Mouse (Mus musculus) gastrocnemius, postnatal 25 days (tissue): ENCODE results near the gene Mical2. TPM values are rescaled to one million over a fixed set of nuclear protein-coding genes. Genes with fewer than 3 reads are reported as not detected.

Experiments used
- DNase-seq: peaks from one replicate; pipeline ENCODE4 v3.0.0; 2022
- total RNA-seq, 2 experiments: library from RNA; stranded (reverse); gene quantifications; 1 replicate in 1 of 2; 2 replicates in 1 of 2; pipeline ENCODE4 v1.2.3; 2021

The Mical2 gene
- total RNA-seq, 2 experiments from 2014 or later = 36.1 to 131 TPM

GRCm38 (mm10) chr7:112316239-112316638 is 90.6 kb downstream of the Mical2 start:
- DNase-seq = peak; percentile 79

GRCm38 (mm10) chr7:112317491-112317890 is 91.8 kb downstream of the Mical2 start:
- no peak for DNase-seq

- no peak for DNase-seq
These were observed 92.7 kb downstream of the Mical2 start for GRCm38 (mm10) chr7:112318306-112318705.

- DNase-seq = no peak
These were observed 93.8 kb downstream of the Mical2 start for GRCm38 (mm10) chr7:112319419-112319818.

GRCm38 (mm10) chr7:112320052-112320730 is 94.5 kb downstream of the Mical2 start:
- DNase-seq = no peak

- DNase-seq = no peak
These were observed 96.4 kb downstream of the Mical2 start for GRCm38 (mm10) chr7:112321798-112322794.

- no peak for DNase-seq
These were observed 98.9 kb downstream of the Mical2 start for GRCm38 (mm10) chr7:112324577-112324976.

GRCm38 (mm10) chr7:112326852-112327251 is 101.2 kb downstream of the Mical2 start:
- DNase-seq = no peak

- DNase-seq = no peak
These were observed 103.3 kb downstream of the Mical2 start for GRCm38 (mm10) chr7:112328969-112329368.

GRCm38 (mm10) chr7:112329496-112329895 is 103.8 kb downstream of the Mical2 start:
- no peak for DNase-seq

- DNase-seq = no peak
These were observed 105.3 kb downstream of the Mical2 start for GRCm38 (mm10) chr7:112330935-112331334.

GRCm38 (mm10) chr7:112331804-112332203 is 106.1 kb downstream of the Mical2 start:
- DNase-seq = no peak

- DNase-seq = no peak
These were observed 106.8 kb downstream of the Mical2 start for GRCm38 (mm10) chr7:112332426-112332825.

GRCm38 (mm10) chr7:112333404-112333803 is 107.7 kb downstream of the Mical2 start:
- peak; percentile 84 for DNase-seq

- DNase-seq = peak; percentile 87
These were observed 110.6 kb downstream of the Mical2 start for GRCm38 (mm10) chr7:112336213-112336631.

- peak; percentile 76 for DNase-seq
These were observed 111.1 kb downstream of the Mical2 start for GRCm38 (mm10) chr7:112336769-112337168.

- peak; percentile 46 for DNase-seq
These were observed 112.1 kb downstream of the Mical2 start for GRCm38 (mm10) chr7:112337736-112338135.

GRCm38 (mm10) chr7:112341052-112341451 is 115.4 kb downstream of the Mical2 start:
- DNase-seq = no peak

GRCm38 (mm10) chr7:112345687-112346086 is 120.0 kb downstream of the Mical2 start:
- no peak for DNase-seq

GRCm38 (mm10) chr7:112351541-112351940 is 125.9 kb downstream of the Mical2 start:
- DNase-seq = no peak

- no peak for DNase-seq
These were observed 126.3 kb downstream of the Mical2 start for GRCm38 (mm10) chr7:112352005-112352404.

GRCm38 (mm10) chr7:112353011-112353410 is 127.4 kb downstream of the Mical2 start:
- no peak for DNase-seq

- DNase-seq = no peak
These were observed 128.3 kb downstream of the Mical2 start for GRCm38 (mm10) chr7:112353939-112354338.
